Mouse (Mus musculus): ENCODE measurements around the gene Ddb2. TPM values are rescaled to one million over a fixed set of nuclear protein-coding genes. Genes with fewer than 3 reads are reported as not detected.

The Ddb2 gene
- total RNA-seq, 2 experiments from 2014 or later: 8.0 to 10.4 TPM

Other genes with a start within 250 kb of the Ddb2 start
- under 1 TPM in 1 of 2 experiments, not detected in 1; 0.59 TPM for gene Rapsn, start 201.4 kb downstream of the Ddb2 start, total RNA-seq (2021)
- 100 to 1,000 TPM; 232 to 234 TPM for gene Psmc3, start 183.0 kb downstream of the Ddb2 start, total RNA-seq (2021)
- 10 to 100 TPM; 23.3 to 31.2 TPM for gene Slc39a13, start 166.6 kb downstream of the Ddb2 start, total RNA-seq (2021)
- gene Spi1, start 154.6 kb downstream of the Ddb2 start, total RNA-seq (2021): 1 to 10 TPM; 3.6 to 3.8 TPM
- gene Mybpc3, start 118.8 kb downstream of the Ddb2 start, total RNA-seq (2021): under 1 TPM; 0.20 to 0.23 TPM
- gene Madd, start 53.1 kb downstream of the Ddb2 start, total RNA-seq (2021): 100 to 1,000 TPM; 203 to 235 TPM
- gene Nr1h3, start 34.1 kb downstream of the Ddb2 start, total RNA-seq (2021): 1 to 10 TPM; 3.9 to 5.4 TPM
- 10 to 100 TPM; 52.1 to 55.9 TPM for gene Acp2, start 34.1 kb downstream of the Ddb2 start, total RNA-seq (2021)
- gene Pacsin3, start 19.0 kb upstream of the Ddb2 start, total RNA-seq (2021): 10 to 100 TPM; 25.9 to 30.6 TPM
- 10 to 100 TPM; 68.4 to 77.3 TPM for gene Arfgap2, start 28.0 kb upstream of the Ddb2 start, total RNA-seq (2021)
- 100 to 1,000 TPM; 101 to 108 TPM for gene 1110051M20Rik, start 207.7 kb upstream of the Ddb2 start, total RNA-seq (2021)
- gene Lrp4, start 220.5 kb upstream of the Ddb2 start, total RNA-seq (2021): 10 to 100 TPM; 33.3 to 33.8 TPM